Mouse (Mus musculus) intestine, postnatal 0 days (tissue): ENCODE measurements around the gene Adprh. TPM values are rescaled to one million over a fixed set of nuclear protein-coding genes. Genes with fewer than 3 reads are reported as not detected.
"Not testable (repeated sequence)": the region's sequence is repeated elsewhere in the genome, so short reads cannot be mapped to it uniquely, and the experiment has no call there.

ENCODE experiments used
- ATAC-seq: fragments of 200-750 bp; cut with Nextera tagmentation; 2 replicates; pipeline ENCODE4 v1.8.0; 2017; ENCODE audit warnings: mild to moderate bottlenecking, moderate TSS enrichment, moderate library complexity
- H3K27ac ChIP-seq: fragments of 300-500 bp; sonication (generic); 2 replicates; pipeline ENCODE4 v1.5.1; 2014; ENCODE audit warnings: mild to moderate bottlenecking, low read depth, low read length, moderate library complexity
- H3K27me3 ChIP-seq: fragments of 300-500 bp; sonication (generic); replicated peaks from 2 replicates; pipeline ENCODE4 v1.6.1; 2014; ENCODE audit warnings: low read length, mixed read lengths; ENCODE audit not compliant: control insufficient read depth, insufficient read depth
- H3K36me3 ChIP-seq: fragments of 300-500 bp; sonication (generic); 2 replicates; pipeline ENCODE4 v1.6.1; 2014; ENCODE audit warnings: mild to moderate bottlenecking, moderate library complexity; ENCODE audit not compliant: control insufficient read depth, insufficient read depth
- H3K4me1 ChIP-seq: fragments of 300-500 bp; sonication (generic); replicated peaks from 2 replicates; pipeline ENCODE4 v1.6.1; 2014; ENCODE audit warnings: antibody characterized with exemption, low read length, mixed read lengths; ENCODE audit not compliant: control insufficient read depth, insufficient read depth
- H3K4me2 ChIP-seq: fragments of 300-500 bp; sonication (generic); replicated peaks from 2 replicates; pipeline ENCODE4 v1.6.1; 2014; ENCODE audit warnings: low read depth, mild to moderate bottlenecking, moderate library complexity
- H3K4me3 ChIP-seq: fragments of 300-500 bp; sonication (generic); 2 replicates; pipeline ENCODE4 v1.5.1; 2014; ENCODE audit warnings: low read depth, low read length
- H3K9ac ChIP-seq: fragments of 300-500 bp; sonication (generic); 2 replicates; pipeline ENCODE4 v1.6.1; 2014; ENCODE audit warnings: mild to moderate bottlenecking, low read depth, low read length
- H3K9me3 ChIP-seq: fragments of 300-500 bp; sonication (generic); 2 replicates; pipeline ENCODE4 v1.6.1; 2016; ENCODE audit warnings: mixed run types; ENCODE audit not compliant: control insufficient read depth
- CTCF ChIP-seq: sonication (generic); IDR thresholded peaks from 2 replicates; pipeline ENCODE4 v1.5.1; 2016; ENCODE audit warnings: low read depth, mild to moderate bottlenecking, control low read depth, antibody characterized with exemption, moderate library complexity
- WGBS: fragments of 180-500 bp; shearing (Covaris S2); extraction: QIAGEN DNeasy Blood & Tissue Kit; methylation state at CpG from one replicate; pipeline ENCODE4 v1.1.7; 2014; 5-methylcytosine and 5-hydroxymethylcytosine counted together
- polyA plus RNA-seq: library from polyadenylated mRNA; unstranded; fragments of >200 nt; fragmentation: Nextera tagmentation; extraction: Ambion mirVana; gene quantifications from 2 replicates; pipeline ENCODE4 v1.2.1, GENCODE M21; 2015

Adprh gene
- polyA plus RNA-seq, 1 experiment from 2014 or later = 58.8 TPM

- Histone ChIP-seq H3K4me3 (no peak overlapping the region), H3K36me3 (peaks cover 15% of the 10 kb centered on the region; the same call in 1 of the 2 replicates), H3K4me1 (no peaks in the 10 kb centered on the region; the same call in 1 of the 2 replicates), H3K27ac (no peak overlapping the region), H3K27me3 (no peaks in the 10 kb centered on the region), H3K4me2 (no peak overlapping the region), H3K9ac (no peak overlapping the region), H3K9me3 (no peaks in the 10 kb centered on the region)
- TF ChIP-seq CTCF = no peak
- 86% methylated on average over 4 of the region's 4 CpGs for WGBS
- ATAC-seq = no peak
Measured at GRCm38 (mm10) chr16:38453952-38454351, 1.4 kb upstream of the Adprh start.

- no peak for ATAC-seq
- no peaks in the 10 kb centered on the region for H3K9me3 ChIP-seq
- TF ChIP-seq CTCF = no peak
- peak overlapping the region; percentile 65 for H3K4me3 ChIP-seq
- no peaks in the 10 kb centered on the region for H3K27me3 ChIP-seq
- WGBS = 22% methylated on average over 3 of the region's 3 CpGs
- H3K9ac ChIP-seq = peak overlapping the region; percentile 70
- peak overlapping the region; percentile 88; the same call in 1 of the 2 replicates for H3K27ac ChIP-seq
- H3K4me2 ChIP-seq = peak overlapping the region; percentile 84
- H3K36me3 ChIP-seq = peaks cover 15% of the 10 kb centered on the region; the same call in 1 of the 2 replicates
- no peaks in the 10 kb centered on the region; the same call in 1 of the 2 replicates for H3K4me1 ChIP-seq
Measured at GRCm38 (mm10) chr16:38453203-38453553, 675 bp upstream of the Adprh start.

- Histone ChIP-seq H3K4me3 (peak overlapping the region; percentile 65), H3K9me3 (no peaks in the 10 kb centered on the region), H3K4me1 (no peaks in the 10 kb centered on the region; the same call in 1 of the 2 replicates), H3K36me3 (peaks cover 28% of the 10 kb centered on the region), H3K4me2 (peak overlapping the region; percentile 84), H3K27ac (peak overlapping the region; percentile 88), H3K9ac (peak overlapping the region; percentile 70), H3K27me3 (no peaks in the 10 kb centered on the region)
- ATAC-seq = no peak
- no peak for TF ChIP-seq CTCF
- 40% methylated on average over 12 of the region's 12 CpGs for WGBS
Measured at GRCm38 (mm10) chr16:38451421-38452205, 890 bp downstream of the Adprh start.

GRCm38 (mm10) chr16:38450707-38451106 lies 1.8 kb downstream of the Adprh start:
- Histone ChIP-seq H3K4me1 (no peaks in the 10 kb centered on the region; the same call in 1 of the 2 replicates), H3K4me3 (no peak overlapping the region), H3K27ac (no peak overlapping the region), H3K4me2 (no peak overlapping the region), H3K27me3 (no peaks in the 10 kb centered on the region), H3K9ac (no peak overlapping the region), H3K9me3 (no peaks in the 10 kb centered on the region), H3K36me3 (peaks cover 37% of the 10 kb centered on the region)
- no peak for ATAC-seq
- 88% methylated on average over 7 of the region's 7 CpGs for WGBS
- TF ChIP-seq CTCF = no peak

DNA sequence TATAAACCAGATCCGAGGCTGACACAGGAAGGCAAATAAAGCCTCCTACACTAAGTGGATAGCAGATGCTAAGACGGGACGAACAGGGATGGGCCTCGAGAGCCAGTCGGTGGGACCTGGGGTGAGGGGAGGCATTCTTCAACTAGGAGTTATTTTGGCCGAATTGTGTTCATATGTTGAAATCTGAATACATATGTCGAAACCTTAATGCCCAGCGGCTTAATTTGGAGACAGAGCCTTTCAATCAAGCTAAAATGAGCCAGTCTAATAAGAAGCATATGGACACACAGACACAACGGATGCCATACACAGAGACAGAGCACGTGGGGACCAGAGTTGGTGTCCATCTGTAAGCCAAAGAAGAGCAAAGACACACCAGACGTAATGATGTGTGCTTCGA lies 4.0 kb downstream of the Adprh start:
- Histone ChIP-seq H3K4me3 (no peak overlapping the region), H3K27ac (no peak overlapping the region), H3K27me3 (no peaks in the 10 kb centered on the region), H3K4me2 (no peak overlapping the region), H3K9ac (no peak overlapping the region), H3K4me1 (no peaks in the 10 kb centered on the region; the same call in 1 of the 2 replicates), H3K36me3 (peaks cover 52% of the 10 kb centered on the region), H3K9me3 (no peaks in the 10 kb centered on the region)
- WGBS = 92% methylated on average over 12 of the region's 12 CpGs
- TF ChIP-seq CTCF = no peak
- ATAC-seq = no peak

GRCm38 (mm10) chr16:38447366-38447765 lies 5.1 kb downstream of the Adprh start:
- Histone ChIP-seq H3K4me2 (no peak overlapping the region), H3K27ac (no peak overlapping the region), H3K9me3 (no peaks in the 10 kb centered on the region), H3K4me3 (no peak overlapping the region), H3K4me1 (no peaks in the 10 kb centered on the region), H3K27me3 (no peaks in the 10 kb centered on the region), H3K9ac (no peak overlapping the region), H3K36me3 (peaks cover 52% of the 10 kb centered on the region)
- 91% methylated on average over 21 of the region's 21 CpGs for WGBS
- TF ChIP-seq CTCF = no peak
- no peak for ATAC-seq

- not testable (repeated sequence) for H3K4me1 ChIP-seq, H3K27me3 ChIP-seq, H3K4me2 ChIP-seq, H3K9me3 ChIP-seq, H3K4me3 ChIP-seq, ATAC-seq, H3K27ac ChIP-seq, H3K9ac ChIP-seq
- WGBS = 93% methylated on average over 2 of the region's 2 CpGs
- H3K36me3 ChIP-seq = peaks cover 52% of the 10 kb centered on the region
Measured at GRCm38 (mm10) chr16:38446141-38446540, 6.4 kb downstream of the Adprh start.
